Mouse (Mus musculus): ENCODE data around the gene Snrnp35.
"Not testable (repeated sequence)": the region's sequence is repeated elsewhere in the genome, so short reads cannot be mapped to it uniquely, and the experiment has no call there.

Snrnp35 gene

GRCm38 (mm10) chr5:124482966-124483654 is at the start of gene Snrnp35:
TSS of gene Snrnp35 (plus strand) at chr5:124483134.
- DNase-seq (ENCODE audit: low read depth, low spot score): peak; percentile 71

GRCm38 (mm10) chr5:124438229-124438628 is 44.7 kb upstream of the Snrnp35 start:
- no peak for DNase-seq (ENCODE audit: low read depth, low spot score)

- no peak for DNase-seq (ENCODE audit: low read depth, low spot score)
These were observed 44.2 kb upstream of the Snrnp35 start for GRCm38 (mm10) chr5:124438746-124439145.

- peak; percentile 95 for DNase-seq (ENCODE audit: low read depth, low spot score)
These were observed 43.4 kb upstream of the Snrnp35 start, which contains the start of gene Kmt5a for GRCm38 (mm10) chr5:124439447-124440093. TSS of gene Kmt5a (plus strand) at chr5:124439930.

GRCm38 (mm10) chr5:124440094-124440701 is 42.7 kb upstream of the Snrnp35 start:
- no peak for DNase-seq (ENCODE audit: low read depth, low spot score)

GRCm38 (mm10) chr5:124442628-124443027 is 40.3 kb upstream of the Snrnp35 start:
- no peak for DNase-seq (ENCODE audit: low read depth, low spot score)

DNA sequence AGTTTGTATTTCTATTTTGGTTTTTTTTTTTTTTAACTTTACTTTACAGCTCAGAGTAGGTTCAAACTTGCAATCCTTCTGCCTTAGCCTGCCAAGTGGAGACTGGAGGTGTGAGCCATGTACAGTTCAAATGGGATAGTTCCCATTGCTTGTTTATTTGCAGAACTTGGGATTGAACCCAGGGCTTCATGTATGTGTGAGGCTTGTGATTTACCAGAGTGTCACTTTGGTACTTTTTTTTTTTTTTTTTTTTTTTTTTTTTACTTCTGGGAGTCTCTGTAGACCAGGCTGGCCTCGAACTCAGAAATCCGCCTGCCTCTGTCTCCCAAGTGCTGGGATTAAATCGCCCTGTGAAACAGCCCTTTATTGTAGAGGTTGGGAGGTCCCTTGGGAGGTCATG is 38.7 kb upstream of the Snrnp35 start:
- no peak for DNase-seq (ENCODE audit: low read depth, low spot score)

GRCm38 (mm10) chr5:124444661-124445561 is 38.0 kb upstream of the Snrnp35 start:
- no peak for DNase-seq (ENCODE audit: low read depth, low spot score)

DNA sequence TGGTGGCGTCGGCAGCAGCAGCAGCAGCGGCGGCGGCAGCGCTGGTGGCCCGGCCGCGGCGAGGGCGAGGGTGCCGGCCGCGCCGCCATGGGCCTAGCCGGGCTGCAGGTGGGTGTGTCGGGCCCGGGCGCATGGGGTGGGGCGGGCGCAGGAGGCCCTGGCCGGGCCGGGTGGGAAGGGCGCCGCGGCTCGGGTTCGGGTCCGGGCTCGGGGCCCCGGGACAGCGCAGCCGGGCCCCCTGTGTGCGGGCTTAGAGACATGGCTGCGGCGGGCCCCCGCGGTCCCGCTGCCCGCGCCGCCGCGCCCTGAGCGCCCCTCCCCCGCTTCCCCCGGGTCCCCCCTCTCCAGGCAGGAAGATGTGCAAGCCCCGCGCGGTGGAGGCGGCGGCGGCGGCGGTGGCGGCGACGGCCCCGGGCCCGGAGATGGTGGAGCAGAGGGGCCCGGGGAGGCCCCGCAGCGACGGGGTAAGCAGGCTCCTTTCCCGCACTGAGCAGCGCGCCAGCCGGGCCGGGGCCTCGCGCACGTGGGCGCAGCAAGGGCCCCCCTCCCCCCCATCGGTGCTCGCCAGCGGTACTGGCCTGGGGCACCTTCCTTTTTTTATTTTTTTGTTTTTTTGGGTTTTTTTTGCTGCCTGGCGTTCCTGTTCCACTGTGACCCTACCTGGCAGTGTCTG is 37.2 kb upstream of the Snrnp35 start:
- no peak for DNase-seq (ENCODE audit: low read depth, low spot score)

DNA sequence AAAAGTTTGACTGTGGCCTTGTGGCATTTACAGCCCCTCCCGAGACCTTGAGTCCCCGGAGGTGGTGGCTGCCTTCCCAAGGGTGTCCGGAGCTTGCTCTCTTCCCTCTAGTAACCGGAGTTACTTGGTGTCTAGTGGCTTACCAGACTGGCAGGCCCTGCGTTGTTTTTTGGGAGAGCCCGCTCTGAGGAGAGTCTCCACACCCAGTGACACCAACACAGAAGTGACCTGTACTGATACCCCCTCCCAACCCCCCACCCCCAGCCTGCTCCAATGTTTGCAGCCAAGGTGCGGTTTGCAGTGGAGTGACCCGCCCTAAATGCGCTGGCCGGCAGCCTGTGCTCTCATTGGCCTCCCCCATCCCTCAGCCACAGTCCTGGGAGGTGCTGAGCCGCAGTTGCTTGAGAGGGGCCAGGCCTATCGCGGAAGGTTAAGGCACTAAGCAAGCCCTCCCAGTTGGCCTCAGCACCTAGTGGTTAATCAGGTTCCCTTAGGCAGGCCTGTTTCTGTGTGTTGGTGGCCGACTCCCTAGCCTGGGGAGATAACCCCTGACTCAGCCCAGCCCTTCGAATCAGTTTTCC is 36.5 kb upstream of the Snrnp35 start:
- no peak for DNase-seq (ENCODE audit: low read depth, low spot score)

DNA sequence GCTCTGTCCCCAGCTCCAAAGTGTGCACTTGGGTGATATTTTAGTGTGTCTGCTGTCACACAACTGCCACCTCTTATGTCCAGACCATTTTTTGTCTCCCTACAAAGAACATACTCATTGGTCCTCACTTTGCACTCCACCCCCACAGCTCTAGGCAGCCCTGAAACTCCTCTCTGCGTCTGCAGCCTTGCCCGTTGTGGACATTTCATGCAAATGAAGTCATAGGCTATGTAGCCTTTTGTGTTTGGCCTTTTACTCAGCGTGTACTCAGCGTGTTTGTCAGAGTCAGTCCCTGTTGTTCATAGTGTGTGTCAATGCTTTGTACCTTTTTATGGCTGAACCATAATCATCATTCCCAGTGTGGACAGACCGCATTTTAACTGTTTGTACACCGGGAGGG is 33.4 kb upstream of the Snrnp35 start:
- no peak for DNase-seq (ENCODE audit: low read depth, low spot score)

GRCm38 (mm10) chr5:124450051-124450450 is 32.9 kb upstream of the Snrnp35 start:
- DNase-seq (ENCODE audit: low read depth, low spot score): no peak

- no peak for DNase-seq (ENCODE audit: low read depth, low spot score)
These were observed 32.1 kb upstream of the Snrnp35 start for GRCm38 (mm10) chr5:124450641-124451340.

- no peak for DNase-seq (ENCODE audit: low read depth, low spot score)
These were observed 30.3 kb upstream of the Snrnp35 start for GRCm38 (mm10) chr5:124452494-124453228.

GRCm38 (mm10) chr5:124453339-124454081 is 29.4 kb upstream of the Snrnp35 start:
- DNase-seq (ENCODE audit: low read depth, low spot score): no peak

- DNase-seq (ENCODE audit: low read depth, low spot score): no peak
These were observed 28.9 kb upstream of the Snrnp35 start for GRCm38 (mm10) chr5:124454082-124454419.

- no peak for DNase-seq (ENCODE audit: low read depth, low spot score)
These were observed 26.2 kb upstream of the Snrnp35 start for GRCm38 (mm10) chr5:124456762-124457161.

DNA sequence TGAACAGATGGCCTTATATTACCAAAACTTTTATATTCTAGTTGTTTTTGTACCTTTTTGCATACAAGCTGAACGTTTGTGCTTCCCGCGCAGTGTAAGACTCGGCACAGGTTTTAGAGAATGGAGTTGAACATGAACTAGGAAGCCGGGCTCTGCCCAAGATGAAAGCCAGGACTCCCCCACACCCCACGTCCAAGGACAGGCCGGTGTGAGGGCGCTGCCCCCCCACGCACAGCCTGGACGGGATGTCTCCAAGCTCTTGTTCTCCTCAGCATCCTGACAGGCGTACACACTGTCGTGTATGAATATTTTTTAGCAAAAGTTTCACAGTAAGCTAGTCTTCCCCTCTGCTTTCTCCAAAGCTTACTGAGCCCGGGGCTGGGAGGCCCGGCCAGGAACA is 22.0 kb upstream of the Snrnp35 start:
- DNase-seq (ENCODE audit: low read depth, low spot score): not testable (repeated sequence)
